Mouse (Mus musculus) yolk sac, embryonic 10.5 days (tissue): ENCODE data around the gene Mogat2.

Experiments
- DNase-seq: peaks from one replicate; pipeline ENCODE4 v3.0.0-alpha.2; 2017; ENCODE audit warnings: low spot score

The Mogat2 gene

GRCm38 (mm10) chr7:99235657-99236056 lies 2.8 kb downstream of the Mogat2 start:
- DNase-seq, result no peak

- no peak for DNase-seq
These were observed 3.5 kb downstream of the Mogat2 start for GRCm38 (mm10) chr7:99234916-99235315.

GRCm38 (mm10) chr7:99232571-99232970 lies 5.8 kb downstream of the Mogat2 start:
- no peak for DNase-seq

- DNase-seq, result peak; percentile 66
These were observed 8.2 kb downstream of the Mogat2 start for GRCm38 (mm10) chr7:99230061-99230747.

- peak; percentile 57 for DNase-seq
These were observed 9.0 kb downstream of the Mogat2 start for GRCm38 (mm10) chr7:99229411-99229810.

- peak; percentile 25 for DNase-seq
These were observed 9.6 kb downstream of the Mogat2 start for GRCm38 (mm10) chr7:99228825-99229224.

GRCm38 (mm10) chr7:99227267-99227666 lies 11.2 kb downstream of the Mogat2 start:
- peak; percentile 48 for DNase-seq

GRCm38 (mm10) chr7:99226662-99227061 lies 11.8 kb downstream of the Mogat2 start:
- DNase-seq, result no peak

GRCm38 (mm10) chr7:99225421-99225820 lies 13.0 kb downstream of the Mogat2 start:
- no peak for DNase-seq

GRCm38 (mm10) chr7:99224648-99225190 lies 13.7 kb downstream of the Mogat2 start:
- peak; percentile 84 for DNase-seq

- DNase-seq, result no peak
These were observed 14.2 kb downstream of the Mogat2 start for GRCm38 (mm10) chr7:99224225-99224624.

- no peak for DNase-seq
These were observed 20.9 kb downstream of the Mogat2 start for GRCm38 (mm10) chr7:99217338-99218074.

- DNase-seq, result peak; percentile 51
These were observed 23.0 kb downstream of the Mogat2 start for GRCm38 (mm10) chr7:99215347-99215855.

- DNase-seq, result peak; percentile 75
These were observed 23.7 kb downstream of the Mogat2 start for GRCm38 (mm10) chr7:99214621-99215185.

GRCm38 (mm10) chr7:99213686-99214085 lies 24.7 kb downstream of the Mogat2 start:
- DNase-seq, result no peak

GRCm38 (mm10) chr7:99213056-99213455 lies 25.4 kb downstream of the Mogat2 start:
- no peak for DNase-seq

- DNase-seq, result peak; percentile 49
These were observed 29.7 kb downstream of the Mogat2 start for GRCm38 (mm10) chr7:99208704-99209103.

- DNase-seq, result peak; percentile 84
These were observed 32.1 kb downstream of the Mogat2 start for GRCm38 (mm10) chr7:99206364-99206763.

GRCm38 (mm10) chr7:99202163-99202562 lies 36.3 kb downstream of the Mogat2 start:
- no peak for DNase-seq

- peak; percentile 79 for DNase-seq
These were observed 38.1 kb downstream of the Mogat2 start for GRCm38 (mm10) chr7:99200290-99200689.

GRCm38 (mm10) chr7:99199451-99200175 lies 38.8 kb downstream of the Mogat2 start:
- DNase-seq, result no peak

- DNase-seq, result no peak
These were observed 39.6 kb downstream of the Mogat2 start for GRCm38 (mm10) chr7:99198811-99199210.
